ENCODE assay signal across 26 mouse cellular contexts in the genomic region with DNA sequence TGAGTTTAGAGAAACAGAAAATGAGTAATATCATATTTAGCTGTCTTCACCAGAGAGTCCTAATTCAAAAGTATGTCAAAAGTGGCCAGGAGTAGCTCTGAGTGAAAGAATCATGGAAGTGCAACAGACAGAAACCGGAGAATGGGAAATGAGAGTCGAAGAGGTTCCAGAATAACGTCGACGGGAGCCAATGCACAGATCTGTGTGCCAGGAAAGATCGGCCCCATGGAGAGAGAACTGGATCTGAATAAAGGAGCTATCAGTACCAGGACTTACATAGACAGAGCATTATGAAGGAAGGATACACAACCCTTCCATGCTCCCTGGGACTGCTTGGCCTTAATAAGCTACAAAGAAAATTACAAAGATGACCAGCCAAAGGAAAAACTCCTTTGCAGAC.
"Had no signal": no experiment of that assay in that cellular context is flagged by ENCODE, and none has a peak within 500 bp of the region (broad histone marks: within the 10 kb centered on the region; RNA-seq: fewer than 3 reads in every experiment).

No protein-coding gene starts in this region.

- H3K9ac ChIP-seq: heart, embryonic 12.5 days; hindbrain, embryonic 12.5 days; hindbrain, embryonic 14.5 days; intestine, embryonic 15.5 days; kidney, embryonic 15.5 days; limb, embryonic 13.5 days; limb, embryonic 15.5 days; liver, embryonic 12.5 days; liver, embryonic 14.5 days had no signal

- H3K4me1 ChIP-seq: heart, embryonic 10.5 days; heart, embryonic 12.5 days; hindbrain, embryonic 10.5 days; hindbrain, embryonic 12.5 days; intestine, embryonic 15.5 days; kidney, embryonic 15.5 days; limb, embryonic 15.5 days; liver, embryonic 12.5 days had no signal

- H3K36me3 ChIP-seq: heart, embryonic 10.5 days; heart, embryonic 12.5 days; hindbrain, embryonic 10.5 days; hindbrain, embryonic 12.5 days; intestine, embryonic 15.5 days; kidney, embryonic 15.5 days; limb, embryonic 13.5 days; limb, embryonic 15.5 days; liver, embryonic 12.5 days had no signal

- ATAC-seq: hindbrain, embryonic 16.5 days; inflammation-experienced regulatory T-cells, adult 6 months; intestine, embryonic 15.5 days; intestine, postnatal 0 days; liver, embryonic 12.5 days had no signal

- H3K27ac ChIP-seq: gastrocnemius, adult 2 months; heart, embryonic 10.5 days; hindbrain, embryonic 10.5 days; hindbrain, embryonic 12.5 days; hindbrain, embryonic 14.5 days; intestine, embryonic 15.5 days; kidney, embryonic 15.5 days; kidney, postnatal 0 days; left cerebral cortex, adult 2 months; limb, embryonic 13.5 days; limb, embryonic 15.5 days; liver, embryonic 12.5 days; liver, embryonic 14.5 days had no signal

- H3K9me3 ChIP-seq: heart, embryonic 10.5 days; intestine, embryonic 15.5 days; kidney, embryonic 15.5 days; limb, embryonic 15.5 days; liver, embryonic 12.5 days had no signal

- H3K4me2 ChIP-seq: heart, embryonic 12.5 days; hindbrain, embryonic 12.5 days; hindbrain, embryonic 14.5 days; intestine, embryonic 15.5 days; kidney, embryonic 15.5 days; limb, embryonic 13.5 days; limb, embryonic 15.5 days; liver, embryonic 12.5 days had no signal

- H3K4me3 ChIP-seq: gastrocnemius, adult 2 months; heart, embryonic 10.5 days; heart, embryonic 12.5 days; hindbrain, embryonic 10.5 days; hindbrain, embryonic 12.5 days; intestine, embryonic 15.5 days; kidney, embryonic 15.5 days; left cerebral cortex, adult 2 months; limb, embryonic 13.5 days; limb, embryonic 15.5 days; liver, embryonic 12.5 days had no signal

- H3K27me3 ChIP-seq: heart, embryonic 12.5 days; hindbrain, embryonic 12.5 days; intestine, embryonic 15.5 days; kidney, embryonic 15.5 days; liver, embryonic 12.5 days had no signal

- DNase-seq: gastrocnemius, adult 2 months; gastrocnemius, postnatal 10 days; gastrocnemius, postnatal 25 days; heart, adult 18-20 months; heart, postnatal 10 days; heart, postnatal 4 days; kidney, adult 2 months; kidney, adult 9 months; kidney, postnatal 14 days; kidney, postnatal 36 days had no signal
